Mouse (Mus musculus) kidney, adult 8-10 months (tissue): ENCODE results near the gene Bcr.

Source experiments
- DNase-seq, 2 experiments: peaks; one replicate each; pipeline ENCODE4 v3.0.0; 2022

The Bcr gene

DNA sequence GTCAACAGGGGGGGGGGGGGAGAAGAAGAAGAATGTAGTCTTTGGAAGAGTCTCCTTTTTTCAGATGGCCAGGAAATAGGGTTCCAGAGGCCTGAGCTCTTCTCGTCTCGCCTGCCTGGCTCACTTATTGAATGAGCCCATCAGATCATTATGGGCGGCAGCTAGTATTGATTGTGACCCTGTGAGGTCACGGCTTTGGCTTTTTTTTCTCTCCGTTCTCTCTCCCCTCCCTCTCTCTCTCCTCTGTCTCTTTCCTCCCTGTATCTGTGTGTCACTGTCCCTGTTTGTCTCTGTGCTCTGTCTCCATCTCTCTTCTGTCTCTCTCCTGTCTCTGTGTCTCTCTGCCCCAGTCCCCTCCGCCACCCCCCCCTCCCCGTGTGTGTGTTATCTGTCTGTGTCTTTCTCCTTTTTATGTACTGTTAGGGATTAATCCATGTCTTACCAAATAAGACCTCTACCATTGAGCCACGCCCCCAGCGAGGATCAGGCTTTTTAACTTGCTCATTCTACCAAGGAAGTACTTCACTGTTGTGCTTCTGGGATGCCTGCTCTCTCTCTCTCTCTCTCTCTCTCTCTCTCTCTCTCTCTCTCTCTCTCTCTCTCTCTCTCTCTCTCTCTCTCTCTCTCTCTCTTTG is 1.5 kb upstream of the Bcr start:
- DNase-seq, result peak in 1 of 2 experiments; percentile 21

DNA sequence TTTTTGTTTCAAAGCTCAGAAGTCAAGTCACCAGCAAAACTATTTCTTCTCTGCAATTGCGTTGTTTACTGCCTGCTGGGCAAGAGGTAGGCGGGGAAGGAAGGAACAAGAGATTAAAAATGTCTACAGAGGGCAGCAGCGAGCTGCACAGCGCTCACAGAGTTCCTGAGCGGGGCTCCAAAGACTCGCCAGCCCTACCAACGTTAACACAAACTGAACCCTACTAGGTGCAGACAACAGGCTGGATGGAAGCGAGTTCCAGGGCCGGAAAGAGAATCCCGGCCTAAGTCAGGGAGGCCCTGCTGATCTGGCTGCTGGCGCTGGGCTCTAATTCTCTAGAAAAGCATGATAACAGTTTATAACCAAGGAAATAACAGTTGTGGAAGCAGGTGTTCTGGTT is 996 bp upstream of the Bcr start:
- peak; percentile 71 to 81 for DNase-seq

DNA sequence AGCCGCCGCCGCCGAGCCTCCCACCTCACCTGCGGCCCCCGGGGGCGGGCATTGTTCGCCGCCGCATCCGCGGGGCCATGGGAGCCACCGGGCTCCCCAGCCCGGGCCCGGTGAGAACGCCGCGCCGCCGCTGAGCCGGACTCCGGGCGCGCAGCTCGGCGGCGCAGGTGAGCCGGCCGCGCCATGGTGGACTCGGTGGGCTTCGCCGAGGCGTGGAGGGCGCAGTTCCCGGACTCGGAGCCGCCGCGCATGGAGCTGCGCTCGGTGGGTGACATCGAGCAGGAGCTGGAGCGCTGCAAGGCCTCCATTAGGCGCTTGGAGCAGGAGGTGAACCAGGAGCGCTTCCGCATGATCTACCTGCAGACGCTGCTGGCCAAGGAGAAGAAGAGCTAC is 447 bp downstream of the Bcr start:
- DNase-seq, result peak in 1 of 2 experiments; percentile 20

DNA sequence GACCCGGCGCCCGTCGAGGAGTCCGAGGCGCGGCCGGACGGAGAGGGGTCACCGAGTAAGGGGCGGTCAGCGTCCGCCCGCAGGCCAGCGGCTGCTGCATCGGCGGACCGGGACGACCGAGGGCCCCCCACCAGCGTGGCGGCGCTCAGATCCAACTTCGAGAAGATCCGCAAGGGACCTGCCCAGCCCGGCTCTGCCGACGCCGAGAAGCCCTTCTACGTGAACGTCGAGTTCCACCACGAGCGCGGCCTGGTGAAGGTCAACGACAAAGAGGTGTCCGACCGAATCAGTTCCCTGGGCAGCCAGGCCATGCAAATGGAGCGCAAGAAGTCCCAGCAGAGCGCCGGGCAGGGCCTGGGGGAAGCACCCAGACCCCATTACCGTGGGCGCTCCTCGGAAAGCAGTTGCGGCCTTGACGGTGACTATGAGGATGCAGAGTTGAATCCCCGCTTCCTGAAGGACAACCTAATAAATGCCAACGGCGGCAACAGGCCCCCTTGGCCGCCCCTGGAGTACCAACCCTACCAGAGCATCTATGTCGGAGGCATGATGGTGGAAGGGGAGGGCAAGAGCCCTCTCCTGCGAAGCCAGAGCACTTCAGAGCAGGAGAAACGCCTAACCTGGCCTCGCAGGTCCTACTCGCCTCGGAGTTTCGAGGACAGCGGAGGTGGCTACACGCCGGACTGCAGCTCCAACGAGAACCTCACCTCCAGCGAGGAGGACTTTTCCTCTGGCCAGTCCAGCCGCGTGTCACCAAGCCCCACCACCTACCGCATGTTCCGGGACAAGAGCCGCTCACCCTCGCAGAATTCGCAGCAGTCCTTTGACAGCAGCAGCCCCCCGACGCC is 1.2 kb downstream of the Bcr start:
- peak in 1 of 2 experiments; percentile 30 for DNase-seq

DNA sequence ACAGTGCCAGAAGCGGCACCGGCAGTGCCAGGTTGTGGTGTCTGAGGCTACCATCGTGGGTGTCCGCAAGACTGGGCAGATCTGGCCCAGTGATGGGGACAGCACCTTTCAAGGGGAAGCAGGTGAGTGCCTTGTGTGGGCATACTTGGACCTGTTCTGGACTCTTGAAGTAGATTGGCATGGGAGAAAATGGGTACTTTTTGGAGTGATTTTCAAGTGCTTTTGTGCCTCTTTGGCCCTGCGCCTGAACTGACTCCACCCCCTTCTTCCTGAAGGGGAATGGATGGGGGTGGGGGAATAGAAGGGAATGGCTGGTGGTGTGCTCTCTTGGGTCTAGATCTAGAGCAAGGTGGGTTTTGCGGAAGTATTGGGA is 1.8 kb downstream of the Bcr start:
- DNase-seq, result peak in 1 of 2 experiments; percentile 36

DNA sequence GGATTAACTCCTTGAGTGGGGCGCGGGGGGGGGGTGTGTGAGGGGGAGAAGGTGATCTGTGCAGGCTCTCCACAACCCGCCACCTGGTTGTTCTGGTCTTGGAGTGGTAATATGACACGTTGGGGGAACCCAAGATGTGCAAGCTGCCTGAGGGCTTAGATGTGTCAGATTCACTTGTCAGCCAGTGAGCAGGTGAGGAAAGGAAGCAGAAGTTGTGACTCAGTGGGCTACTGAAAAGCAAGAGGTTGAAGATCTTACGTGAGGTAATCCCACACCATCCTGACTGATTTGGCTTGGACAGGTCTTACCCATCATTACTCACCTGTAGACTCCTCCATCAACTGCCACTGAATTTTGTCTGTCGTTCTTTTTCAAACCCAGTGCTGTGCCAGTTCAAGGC is 2.2 kb downstream of the Bcr start:
- no peak for DNase-seq

DNA sequence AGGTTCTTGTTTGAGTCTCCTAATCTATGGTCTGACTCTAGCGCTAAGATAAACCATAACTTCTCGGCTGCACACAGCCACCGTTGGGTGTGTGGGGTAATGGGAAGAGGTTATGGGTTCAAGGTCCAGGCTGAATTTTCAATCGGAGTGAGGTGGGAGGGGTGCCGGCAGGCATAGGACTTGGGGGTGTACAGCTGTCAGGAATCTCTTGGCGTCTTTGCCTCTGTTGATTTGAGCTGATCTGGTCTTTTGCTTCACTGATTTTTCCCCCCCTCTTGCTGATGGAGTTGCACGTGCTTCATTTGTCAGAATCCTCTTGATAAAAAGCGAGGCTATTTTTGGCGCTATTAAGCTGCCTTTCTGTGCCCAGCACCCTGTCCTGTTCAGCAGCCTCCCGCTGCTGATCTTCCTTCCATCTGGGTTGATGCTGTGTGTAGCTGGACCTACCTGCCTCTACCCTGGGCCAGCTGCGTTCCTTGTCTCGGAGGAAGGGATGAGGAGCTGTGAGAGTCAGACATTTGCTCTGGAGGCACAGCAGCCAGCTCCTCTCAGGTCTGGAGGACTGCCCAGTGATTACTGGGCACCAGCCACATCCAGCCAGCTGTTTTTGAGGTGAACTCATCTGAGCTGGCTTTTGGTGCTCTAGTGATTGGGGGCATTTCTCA is 3.0 kb downstream of the Bcr start:
- peak; percentile 21 to 44 for DNase-seq

DNA sequence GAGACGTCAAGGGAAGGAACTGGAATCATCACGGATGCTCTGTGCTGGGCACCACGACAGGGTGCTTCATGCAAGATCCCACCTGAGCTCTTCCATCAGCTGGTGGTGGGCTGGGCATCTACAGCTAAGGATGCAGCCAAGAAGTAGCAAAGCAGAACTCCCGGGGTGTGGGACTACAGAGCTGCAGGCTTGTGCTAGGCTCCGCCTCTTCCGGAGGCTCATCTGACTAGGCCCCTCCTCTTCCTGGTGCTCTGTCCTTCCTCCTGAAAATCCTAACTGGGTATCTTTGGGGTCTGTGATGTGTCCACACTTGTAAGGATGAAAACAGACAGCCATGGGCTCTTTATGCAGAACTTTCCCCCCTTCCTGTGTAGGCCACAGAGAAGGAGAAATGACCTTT is 5.3 kb downstream of the Bcr start:
- DNase-seq, result no peak

DNA sequence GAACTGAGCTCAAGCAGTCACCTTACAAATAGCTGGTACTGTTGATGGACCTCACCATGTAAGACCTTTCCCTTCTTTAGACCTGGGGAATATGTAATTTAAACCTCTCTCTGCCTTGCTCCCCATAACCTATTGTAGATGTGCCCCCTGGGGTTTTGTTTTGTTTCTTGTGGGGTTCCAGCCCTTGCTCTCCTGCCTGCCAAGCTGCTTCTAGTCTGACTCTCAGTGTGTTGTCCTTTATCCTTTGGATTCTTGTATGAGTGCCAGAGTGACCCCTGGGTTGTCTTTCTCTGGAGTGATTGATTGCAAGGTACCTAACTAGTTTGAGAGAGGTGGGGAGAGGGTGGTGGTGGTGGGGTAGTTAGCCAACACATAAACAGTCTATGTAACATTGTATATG is 7.1 kb downstream of the Bcr start:
- no peak for DNase-seq

DNA sequence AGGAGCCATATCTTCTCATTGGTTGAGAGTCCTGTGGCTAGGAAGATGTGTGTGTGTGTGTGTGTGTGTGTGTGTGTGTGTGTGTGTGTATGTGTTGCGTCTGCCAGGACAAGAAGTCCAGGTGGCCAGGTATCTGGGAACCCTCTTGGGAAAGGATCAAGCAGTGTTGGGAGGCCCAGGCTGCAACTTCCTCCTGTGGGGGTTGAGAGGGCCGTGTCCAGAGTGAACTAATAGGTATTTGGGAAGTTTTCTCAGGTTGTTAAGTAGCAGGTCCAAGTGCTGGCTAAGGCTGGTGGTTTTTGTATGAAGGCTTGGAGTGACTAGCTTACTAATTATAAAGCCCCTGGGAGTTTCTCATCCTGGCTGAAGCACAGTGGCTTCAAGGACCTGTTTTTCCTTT is 7.7 kb downstream of the Bcr start:
- DNase-seq, result no peak

DNA sequence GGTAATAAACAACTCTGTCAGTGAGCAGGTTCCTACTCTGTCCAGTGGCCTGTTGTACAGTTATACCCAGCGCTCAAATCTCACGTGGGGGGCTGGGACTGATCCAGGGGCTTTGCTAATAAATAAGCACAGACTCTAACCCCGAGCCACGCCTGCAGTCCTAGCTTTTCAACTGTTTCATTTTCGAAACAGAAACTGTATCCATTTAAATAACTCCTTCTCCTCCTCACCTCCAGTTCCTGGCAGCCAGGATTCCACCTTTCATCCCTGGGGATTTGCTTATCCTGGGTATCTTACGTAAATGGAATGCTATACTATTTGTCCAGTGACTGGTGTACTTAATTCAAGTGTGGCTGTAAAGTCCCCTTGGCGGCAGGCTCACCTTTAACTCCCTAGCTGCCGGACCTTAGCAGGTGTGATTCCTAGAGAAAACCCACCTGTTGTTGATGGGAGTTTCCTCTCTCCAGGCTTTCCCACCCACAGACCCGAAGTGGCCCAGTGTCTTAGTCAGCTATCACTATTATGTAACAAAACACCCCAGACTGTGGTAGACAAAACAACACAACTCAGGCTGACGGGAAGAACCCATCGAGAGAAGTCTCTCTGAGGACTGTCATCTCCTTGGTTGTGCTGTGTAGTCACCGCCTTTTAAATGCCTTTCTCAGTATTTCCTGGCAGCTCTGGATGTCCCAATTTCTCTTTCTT is 8.4 kb downstream of the Bcr start:
- peak in 1 of 2 experiments; percentile 67 for DNase-seq

DNA sequence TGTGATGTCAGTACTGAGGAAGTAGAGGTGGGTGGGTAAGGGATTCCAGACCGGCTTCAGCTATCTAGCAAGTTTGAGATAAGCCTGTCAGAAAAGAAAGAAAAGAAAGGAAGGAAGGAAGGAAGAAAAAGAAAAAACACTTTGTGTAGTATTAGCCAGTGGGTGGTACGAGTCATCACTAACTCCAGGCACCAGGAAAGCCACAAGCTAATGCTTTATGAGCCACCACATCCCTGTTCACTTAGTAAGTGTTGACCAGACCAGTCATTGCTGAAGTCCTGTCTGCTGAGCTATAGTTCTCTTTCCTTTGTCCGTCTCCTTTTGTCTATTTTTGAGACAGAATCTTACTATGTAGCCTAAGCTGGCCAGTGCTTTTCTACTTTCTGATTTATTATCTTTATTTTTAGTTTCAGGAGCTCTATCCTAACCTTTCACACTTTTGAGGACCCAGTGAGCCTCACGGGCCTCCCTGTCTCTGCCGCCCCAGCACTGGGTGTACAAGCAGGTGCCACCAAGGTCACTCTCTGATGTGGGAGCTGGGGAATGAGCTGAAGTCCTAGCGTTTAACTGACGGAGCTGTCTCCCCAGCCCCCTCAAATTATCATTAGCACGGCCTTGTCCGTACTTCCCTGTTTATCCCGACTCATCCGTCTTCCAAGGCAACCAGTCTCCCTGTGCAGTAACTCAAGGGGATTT is 10.0 kb downstream of the Bcr start:
- DNase-seq, result no peak

DNA sequence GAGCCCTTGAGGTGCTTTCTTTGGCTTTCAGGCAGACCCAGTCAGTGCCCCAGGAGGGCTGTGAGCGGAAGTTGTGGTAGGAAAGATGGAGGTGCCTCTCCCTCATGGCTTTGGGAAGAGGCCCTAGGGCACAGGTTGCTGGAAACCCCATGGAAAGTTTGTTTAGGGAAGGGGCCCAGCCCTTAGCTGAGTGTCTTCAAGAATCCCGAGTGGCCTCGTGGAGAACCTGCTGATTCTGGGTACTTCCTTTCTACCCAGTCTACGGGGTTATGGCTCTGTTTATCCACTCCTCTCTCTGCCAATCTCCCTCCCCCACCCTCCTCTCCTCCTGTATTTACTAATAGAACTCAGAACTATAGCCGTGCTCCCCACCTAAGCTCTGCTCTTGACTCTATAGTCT is 15.3 kb downstream of the Bcr start:
- no peak for DNase-seq

DNA sequence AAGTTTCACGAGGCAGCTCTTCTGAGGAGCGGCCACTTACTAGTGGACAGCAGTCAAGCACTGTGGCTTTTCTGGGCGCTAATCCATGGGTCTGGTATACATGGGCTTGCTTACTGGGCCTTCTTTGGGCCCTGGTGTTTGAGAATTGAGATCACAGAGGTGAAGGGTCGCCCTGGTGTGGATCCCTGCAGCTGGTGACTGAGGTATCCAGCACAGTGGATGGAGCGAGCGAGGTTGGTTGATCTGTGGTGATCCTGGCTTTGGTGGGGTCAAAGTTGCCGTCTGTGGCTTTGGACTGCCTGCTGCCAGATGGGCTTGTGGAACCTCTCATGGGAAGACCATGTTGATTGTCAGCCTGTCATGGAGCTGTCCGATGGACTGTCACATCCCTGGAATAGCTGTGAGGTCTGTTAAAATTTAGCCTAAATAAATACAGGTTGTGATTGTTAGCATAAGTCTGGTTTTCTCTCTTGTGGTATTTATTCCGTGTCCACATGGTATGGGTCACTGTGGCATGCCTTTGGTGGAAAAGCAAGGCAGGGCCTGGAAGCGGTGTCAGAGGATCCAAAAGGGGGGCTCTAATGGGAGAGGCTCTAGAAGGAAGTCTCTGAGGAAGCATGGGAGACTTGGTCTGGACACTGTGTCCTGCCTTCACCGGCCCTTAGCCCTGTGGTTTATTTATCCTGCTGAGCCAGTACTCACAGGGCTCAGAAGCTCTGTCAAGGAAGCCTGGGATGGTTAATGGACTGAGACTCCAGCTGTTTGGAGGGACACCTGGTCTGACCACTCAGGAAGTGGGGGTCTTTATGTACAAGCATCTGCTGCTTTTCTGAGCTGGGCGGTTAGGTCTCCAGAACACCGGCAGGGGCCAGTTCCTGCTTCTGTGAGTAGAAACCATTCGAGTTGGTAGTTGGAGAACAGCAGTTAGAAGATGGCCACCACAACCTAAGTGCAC is 18.1 kb downstream of the Bcr start:
- DNase-seq, result no peak

DNA sequence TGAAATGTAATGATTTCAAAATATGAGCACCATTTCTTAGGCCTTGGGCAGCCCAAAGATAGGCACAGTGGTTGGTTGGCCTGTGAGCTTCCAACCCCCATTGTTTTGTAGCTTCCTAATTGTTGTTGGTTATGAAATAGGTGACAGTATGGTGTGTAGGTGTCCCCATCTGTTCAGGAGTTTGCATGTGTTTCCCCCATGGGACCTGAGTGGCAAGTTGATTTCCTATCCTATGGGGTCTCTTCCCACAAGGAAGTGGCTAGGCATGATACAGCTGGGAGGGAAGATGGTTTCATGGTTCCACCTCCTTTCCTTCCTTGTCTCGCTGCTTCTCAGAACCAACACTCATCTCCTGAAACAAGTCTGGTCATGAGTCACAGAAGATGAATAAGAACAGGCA is 24.9 kb downstream of the Bcr start:
- DNase-seq, result no peak

DNA sequence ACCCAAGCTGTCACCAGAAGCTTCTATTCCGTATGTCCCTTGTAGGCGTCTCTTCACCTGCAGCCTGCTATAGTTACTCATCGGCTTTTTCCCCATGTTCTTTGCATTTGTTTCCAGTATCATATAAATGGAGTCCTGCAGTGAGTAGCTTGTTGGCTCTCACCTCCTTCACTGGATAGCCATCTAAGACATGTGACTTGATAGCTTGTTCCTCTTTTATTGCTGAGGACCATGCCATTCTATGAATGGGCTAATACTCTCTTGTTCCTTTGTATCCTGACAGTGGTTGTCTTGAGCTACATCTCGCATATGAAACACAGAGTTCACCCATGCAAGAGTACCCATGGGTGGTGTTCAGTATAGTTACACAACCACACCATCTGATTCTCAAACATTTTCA is 28.1 kb downstream of the Bcr start:
- no peak for DNase-seq

DNA sequence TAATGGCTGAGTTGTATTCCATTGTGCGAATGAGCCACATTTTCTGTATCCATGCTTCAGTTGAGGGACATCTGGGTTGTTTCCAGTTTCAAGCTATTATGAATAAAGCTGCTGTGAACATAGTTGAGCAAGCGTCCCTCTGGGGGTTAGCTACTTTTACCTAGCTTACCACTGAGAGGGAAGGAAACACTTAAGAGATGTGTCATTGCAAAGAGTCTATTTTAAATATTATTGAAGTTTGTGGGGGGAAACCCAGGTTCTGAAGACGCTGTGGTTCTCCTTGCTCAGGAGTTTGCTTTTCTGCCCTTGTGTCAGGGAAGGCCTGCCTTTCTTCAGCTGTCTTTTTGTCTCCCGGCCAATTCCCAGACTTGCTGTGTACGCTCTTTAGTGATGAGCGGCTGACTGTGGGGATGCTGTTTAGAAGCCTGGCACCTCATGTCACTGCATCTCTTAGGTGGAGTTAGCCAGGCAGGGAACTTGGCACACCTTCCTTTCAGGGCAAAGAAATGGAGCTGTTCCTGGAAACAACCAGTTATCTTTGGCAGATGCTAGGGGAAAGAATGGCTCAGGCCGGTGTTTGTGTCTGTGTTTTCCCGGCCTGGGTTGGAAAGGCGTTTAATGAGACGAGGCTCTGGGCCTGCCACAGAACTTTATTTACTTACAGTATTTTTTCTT is 31.2 kb downstream of the Bcr start:
- DNase-seq, result no peak

DNA sequence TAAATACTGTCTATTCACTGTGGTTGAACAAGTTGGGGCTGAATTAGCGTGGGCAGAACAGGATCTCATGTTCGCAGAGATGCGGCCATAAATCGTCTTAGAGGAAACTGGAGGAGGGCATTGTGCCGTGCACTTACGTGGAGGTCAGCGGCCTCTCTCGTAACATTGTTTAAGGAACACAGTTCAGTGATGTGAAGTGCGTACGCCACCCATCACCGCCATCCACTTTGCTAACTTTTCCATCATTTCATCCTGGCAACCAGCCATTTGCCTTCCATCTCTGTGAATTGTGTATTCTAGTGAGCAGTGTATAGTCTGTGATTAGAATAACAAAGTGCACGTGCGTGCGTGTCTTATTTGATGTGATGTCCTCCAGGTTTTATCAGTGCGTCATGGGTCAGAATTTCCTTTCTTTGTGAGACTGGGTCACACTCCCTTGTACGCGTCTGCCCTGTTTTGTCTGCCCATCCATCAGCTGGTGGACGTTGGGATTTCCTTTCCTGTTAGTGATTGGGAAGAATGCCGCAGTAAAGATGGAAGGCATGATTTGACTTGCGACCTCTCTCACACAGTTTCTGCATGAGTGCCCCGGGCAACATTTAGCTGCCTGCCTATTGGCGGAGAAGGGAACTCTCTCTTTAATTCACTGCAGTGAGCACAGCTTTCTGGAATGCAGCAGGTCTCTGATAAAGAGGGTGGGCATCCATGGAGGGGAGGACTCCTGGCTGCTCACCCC is 33.0 kb downstream of the Bcr start:
- no peak for DNase-seq

DNA sequence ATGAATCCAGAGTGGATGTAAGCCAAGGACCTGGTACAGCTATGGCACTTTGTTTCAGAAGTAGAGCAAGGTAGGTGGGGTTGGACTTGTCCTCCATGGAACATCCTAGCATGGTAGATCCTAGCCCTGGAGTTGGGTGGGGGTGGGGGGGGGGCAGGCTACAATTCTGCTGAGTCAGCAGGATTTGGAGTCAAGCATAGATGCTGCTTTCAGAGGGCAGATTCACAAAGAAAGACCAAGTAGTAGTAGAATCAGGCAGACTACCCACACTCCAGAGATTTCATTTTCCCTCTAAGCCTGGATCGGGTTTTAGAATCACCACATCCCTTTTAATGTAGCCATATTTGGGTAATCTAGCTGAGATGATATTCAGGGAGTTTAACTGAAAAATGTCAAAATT is 33.9 kb downstream of the Bcr start:
- DNase-seq, result no peak

DNA sequence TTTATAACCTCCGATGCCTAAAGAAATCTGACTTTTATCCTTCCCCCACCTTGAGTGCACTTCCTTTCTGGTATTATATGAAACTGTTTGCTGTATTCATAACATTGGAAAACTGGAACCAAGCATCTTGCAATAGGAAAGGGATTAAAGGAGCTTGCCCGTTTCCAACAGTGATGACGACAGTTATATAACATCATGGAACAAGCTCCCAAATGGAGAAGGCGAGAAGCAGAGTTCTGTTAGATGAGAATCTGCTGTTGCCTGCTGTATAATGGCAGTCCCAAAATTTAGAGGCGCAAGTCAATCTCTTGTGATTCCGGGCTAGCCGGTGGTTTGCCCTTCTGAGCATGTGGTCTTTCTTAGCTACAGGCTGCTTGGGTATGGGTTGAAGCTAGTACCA is 34.8 kb downstream of the Bcr start:
- no peak for DNase-seq
